Mouse (Mus musculus) lung, postnatal 4 days (tissue): ENCODE results near the gene Clip2.

Experiments
- DNase-seq, 2 experiments: peaks; one replicate each; pipeline ENCODE4 v3.0.0; 2021

Gene Clip2

DNA sequence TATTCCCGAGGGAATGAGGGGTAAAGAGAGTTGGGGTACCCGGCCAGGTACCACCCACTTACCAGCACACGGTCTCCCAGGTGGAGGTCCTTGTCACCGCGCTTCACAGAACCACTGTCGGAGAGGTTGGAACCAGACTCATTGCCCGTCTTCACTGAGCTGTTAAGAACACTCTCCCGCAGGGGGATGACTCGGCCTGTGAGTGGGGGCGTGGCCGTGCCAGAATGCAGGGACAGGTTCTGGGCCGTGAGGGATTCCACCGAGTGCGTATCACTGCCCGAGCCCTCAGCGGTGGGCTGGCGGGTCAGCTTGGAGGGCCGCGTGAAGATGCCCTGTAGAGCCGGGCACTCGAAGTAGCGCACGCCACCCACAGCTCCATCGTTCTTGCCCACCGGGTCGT is 29.7 kb downstream of the Clip2 start:
- no peak for DNase-seq

- DNase-seq = peak in 1 of 2 experiments; percentile 38
Observed at GRCm38 (mm10) chr5:134521806-134522205, 30.4 kb downstream of the Clip2 start.

- no peak for DNase-seq
Observed at GRCm38 (mm10) chr5:134521131-134521530, 31.1 kb downstream of the Clip2 start.

DNA sequence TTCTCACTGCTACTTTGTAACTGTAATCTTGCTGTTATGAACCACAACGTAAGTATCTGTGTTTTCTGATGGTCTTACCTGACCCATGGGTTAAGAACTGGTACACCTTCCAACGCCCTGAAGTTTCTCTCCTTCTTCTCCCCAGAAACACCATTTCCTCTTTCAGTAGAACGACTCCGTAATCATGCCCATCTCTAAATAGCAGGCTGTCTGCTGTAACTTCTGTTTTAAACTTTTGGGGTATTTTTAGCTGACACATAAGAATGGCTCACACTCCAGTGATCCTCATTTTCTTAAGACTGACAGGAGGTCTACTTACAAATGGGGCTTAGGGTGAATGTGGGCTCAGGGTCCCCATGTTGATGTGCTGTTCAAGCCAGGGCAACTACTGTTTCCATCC is 32.1 kb downstream of the Clip2 start:
- no peak for DNase-seq

DNA sequence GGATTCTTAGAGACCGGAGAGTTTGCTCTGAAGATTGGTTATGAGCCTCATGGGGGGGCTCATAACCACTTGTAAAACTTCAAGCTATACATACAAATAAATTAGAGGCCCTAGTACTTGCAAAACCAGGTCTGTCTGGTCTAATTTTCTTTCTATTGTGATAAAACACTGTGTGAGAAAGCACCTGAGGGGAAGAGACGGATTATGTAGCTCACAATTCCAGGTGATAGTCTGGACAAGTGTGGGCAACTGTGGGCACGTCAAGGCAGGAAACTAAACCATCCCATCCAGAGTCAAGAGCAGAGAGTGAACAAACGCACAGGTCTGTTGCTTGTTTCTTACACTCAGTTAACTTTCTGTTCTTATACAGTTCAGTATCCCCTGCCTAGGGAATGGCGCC is 32.8 kb downstream of the Clip2 start:
- no peak for DNase-seq

GRCm38 (mm10) chr5:134512086-134512485 is 40.1 kb downstream of the Clip2 start:
- DNase-seq = peak; percentile 54 to 75

DNA sequence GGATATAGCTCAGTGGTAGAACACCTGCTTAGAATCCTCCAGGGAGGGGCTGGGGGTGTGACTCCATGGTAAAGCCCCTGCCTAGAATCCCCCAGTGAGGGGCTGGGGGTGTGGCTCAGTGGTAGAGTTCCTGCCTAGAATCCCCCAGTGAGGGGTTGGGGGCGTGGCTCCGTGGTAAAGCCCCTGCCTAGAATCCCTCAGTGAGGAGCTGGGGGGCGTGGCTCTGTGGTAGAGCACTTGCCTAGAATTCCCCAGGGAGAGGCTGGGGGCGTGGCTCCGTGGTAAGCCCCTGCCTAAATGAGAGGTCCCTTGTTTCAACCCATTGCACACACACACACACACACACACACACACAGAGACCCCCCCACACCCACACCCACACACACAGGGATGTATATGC is 42.0 kb downstream of the Clip2 start:
- DNase-seq = no peak

GRCm38 (mm10) chr5:134508965-134509364 is 43.3 kb downstream of the Clip2 start:
- peak in 1 of 2 experiments; percentile 38 for DNase-seq

- DNase-seq = no peak
Observed at GRCm38 (mm10) chr5:134507859-134508399, 44.3 kb downstream of the Clip2 start.

DNA sequence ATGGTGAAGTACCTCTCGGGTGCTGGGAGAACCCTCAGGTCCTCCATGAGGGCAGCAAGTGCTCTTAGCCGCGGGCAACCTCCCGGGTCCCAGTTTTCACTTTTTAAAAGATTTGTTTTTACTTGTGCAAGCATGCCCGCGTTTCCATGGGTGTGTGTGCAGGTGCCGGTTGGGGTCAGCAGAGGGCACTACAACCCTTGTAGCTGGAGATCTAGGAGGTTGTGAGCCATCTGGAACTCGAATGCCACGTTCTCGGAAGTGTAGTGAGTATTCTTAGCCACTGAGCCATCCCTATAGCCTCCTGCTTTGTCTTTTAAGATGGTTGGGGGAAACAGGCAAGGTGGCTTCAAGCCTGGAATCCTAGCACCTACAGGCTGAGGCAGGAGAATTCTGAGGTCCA is 44.9 kb downstream of the Clip2 start:
- DNase-seq = peak; percentile 76 to 84

DNA sequence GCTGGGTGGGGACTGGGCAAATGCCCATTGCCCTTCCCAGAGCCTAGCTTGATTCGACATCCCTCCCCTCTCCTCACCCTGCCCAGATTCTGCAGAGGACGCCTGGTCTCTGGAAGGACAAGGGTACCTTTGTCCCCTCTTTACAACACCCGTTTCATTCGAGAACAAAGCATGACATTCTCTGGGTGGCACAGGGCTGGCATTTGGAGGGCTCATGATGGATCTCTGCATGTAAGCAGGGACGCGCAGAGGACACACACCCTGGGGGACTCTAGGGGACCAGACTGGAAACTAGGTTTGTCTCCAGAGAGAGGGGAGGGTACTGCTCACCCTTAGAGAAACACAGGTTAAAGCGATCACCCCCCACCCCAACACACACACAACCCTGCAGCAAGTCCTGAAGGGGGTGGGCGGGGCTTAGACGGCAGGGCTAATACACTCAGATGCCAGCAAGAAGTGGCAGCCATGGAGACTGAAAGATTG is 46.4 kb downstream of the Clip2 start:
- no peak for DNase-seq

DNA sequence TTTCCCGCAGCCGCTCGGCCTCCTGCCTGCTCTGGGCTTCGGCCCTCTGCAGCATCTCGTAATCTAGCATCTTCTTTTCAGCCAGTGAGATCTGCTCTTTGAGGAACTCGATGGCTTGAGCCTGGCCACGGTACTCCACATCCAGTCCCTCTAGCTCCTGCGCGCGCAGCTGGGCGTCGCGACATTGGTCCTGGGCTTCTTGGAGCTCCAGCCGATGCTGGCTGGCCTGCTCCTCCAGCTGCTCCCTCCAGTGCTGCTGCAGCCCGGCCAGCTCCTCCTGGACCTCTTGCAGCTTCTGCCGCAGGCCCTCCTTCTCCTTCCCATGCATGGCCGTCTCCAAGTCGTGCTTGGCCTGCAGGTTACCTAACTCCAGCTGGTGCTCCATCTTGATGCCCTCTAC is 49.6 kb downstream of the Clip2 start:
- no peak for DNase-seq

DNA sequence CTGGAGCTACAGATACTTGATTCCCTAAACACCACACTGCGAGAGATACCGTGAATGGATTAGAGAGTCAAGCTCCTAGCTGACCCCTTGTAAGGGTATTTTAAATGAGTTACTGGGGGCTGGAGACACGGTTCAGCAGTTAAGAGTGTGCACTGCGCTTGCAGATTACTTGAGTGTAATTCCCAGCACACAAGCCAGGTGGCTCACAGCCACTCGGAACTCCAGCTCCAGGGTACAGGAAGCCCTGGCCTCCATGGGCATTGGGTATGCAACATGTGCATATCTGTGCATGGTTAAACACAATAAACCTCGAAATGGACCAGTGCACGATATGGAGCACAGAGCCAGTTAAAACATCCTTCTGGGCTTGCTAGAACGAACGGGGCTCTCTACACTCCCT is 50.8 kb downstream of the Clip2 start:
- DNase-seq = no peak

DNA sequence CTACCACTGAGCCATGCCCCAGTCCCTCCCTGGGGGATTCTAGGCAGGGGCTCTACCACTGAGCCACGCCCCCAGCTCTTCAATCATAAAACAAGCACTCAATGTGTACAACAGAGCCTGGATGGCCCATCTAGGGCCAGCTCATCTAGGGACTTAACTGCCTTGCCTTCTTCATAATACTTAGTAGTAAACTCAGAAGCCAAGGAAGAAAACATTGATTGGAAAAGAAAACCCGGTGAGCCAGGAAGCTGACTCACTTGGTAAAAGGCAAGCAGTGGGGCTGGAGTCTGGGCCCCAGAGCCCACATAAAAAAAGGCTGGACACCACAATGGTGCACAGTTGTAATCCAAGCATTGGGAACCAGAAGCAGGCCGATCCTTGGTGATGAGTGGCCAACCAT is 51.6 kb downstream of the Clip2 start:
- DNase-seq = no peak

GRCm38 (mm10) chr5:134500062-134500461 is 52.2 kb downstream of the Clip2 start:
- peak; percentile 53 to 70 for DNase-seq

DNA sequence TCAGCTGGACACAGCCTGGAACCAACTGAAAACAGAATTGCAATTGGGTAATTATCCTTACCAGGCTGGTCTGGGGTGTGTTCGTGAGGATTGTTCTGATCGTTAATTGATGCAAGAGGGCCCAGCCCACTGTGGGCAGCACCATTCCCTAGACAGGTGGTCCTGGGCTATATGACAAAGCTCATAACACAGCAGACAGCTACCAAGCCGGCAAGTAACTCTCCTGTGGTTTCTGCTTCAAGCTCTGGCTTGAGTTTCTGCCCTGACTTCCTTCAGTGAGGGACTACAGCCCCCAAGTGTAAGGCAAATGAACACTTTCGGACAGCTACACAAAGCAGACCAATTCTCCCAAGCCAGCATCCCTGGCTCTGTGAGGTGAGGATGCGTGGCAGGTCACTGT is 55.2 kb downstream of the Clip2 start:
- no peak for DNase-seq

- DNase-seq = no peak
Observed at GRCm38 (mm10) chr5:134495796-134496195, 56.4 kb downstream of the Clip2 start.

GRCm38 (mm10) chr5:134494142-134494541 is 58.1 kb downstream of the Clip2 start:
- peak; percentile 89 to 92 for DNase-seq

GRCm38 (mm10) chr5:134492956-134493355 is 59.3 kb downstream of the Clip2 start:
- no peak for DNase-seq

- peak; percentile 90 to 93 for DNase-seq
Observed at GRCm38 (mm10) chr5:134491712-134492417, 60.4 kb downstream of the Clip2 start.

DNA sequence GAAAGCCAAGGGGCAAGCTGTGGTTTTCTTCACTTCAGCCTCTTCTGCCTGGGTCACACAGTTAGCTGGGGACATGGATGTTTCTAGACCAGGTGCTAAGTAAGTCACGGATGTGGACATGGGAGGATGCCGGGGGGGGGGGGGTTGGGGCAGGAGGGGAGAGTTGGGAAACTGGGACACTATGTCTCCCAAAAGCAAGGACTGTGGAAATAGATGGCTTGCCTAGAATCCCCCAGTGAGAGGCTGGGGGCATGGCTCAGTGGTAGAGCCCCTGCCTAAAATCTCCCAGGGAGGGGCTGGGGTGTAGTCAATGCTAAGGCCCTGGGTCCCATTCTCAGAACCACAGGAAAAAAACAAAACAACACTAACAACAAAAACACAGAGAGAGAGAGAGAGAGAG is 61.0 kb downstream of the Clip2 start:
- DNase-seq = no peak

GRCm38 (mm10) chr5:134490465-134490864 is 61.8 kb downstream of the Clip2 start:
- peak; percentile 50 to 54 for DNase-seq

DNA sequence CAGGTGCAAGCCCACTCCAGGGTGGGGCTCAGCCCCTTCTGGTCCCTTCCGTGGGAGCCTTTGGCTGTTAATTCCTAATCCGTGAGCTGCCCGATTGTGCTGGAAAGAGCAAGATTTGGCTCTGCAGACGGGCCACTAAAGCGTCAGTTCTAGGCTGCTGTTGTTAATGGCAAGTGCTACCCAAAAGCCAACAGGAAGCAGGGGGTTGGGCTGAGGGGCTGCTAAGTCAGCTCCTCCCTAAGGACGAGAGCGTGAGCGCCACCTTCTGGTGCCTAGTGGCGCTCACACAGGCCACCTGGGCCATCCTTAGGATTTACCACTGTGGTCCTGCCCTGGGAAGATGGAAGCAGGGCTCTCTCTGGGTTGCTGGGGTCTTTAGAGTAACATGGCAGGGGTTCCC is 62.7 kb downstream of the Clip2 start:
- peak; percentile 69 to 71 for DNase-seq

DNA sequence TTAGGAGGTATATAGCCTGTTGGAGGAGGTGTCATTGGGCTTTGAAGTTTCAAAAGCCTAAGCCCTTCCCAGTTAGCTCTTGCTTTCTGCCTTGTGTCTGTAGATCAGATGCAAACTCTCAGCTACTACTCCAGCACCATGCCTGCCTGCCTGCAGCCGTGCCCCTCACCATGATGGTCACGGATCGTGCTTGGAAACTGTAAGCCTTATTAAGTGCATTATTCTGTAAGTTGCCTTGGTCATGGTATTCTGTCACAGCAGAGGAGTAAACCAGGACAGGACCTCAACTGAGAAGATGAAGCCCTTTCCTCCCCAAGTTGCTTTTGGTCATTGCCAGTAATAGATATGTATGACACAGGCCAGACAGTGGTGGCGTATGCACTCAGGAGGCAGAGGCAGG is 63.6 kb downstream of the Clip2 start:
- no peak for DNase-seq

DNA sequence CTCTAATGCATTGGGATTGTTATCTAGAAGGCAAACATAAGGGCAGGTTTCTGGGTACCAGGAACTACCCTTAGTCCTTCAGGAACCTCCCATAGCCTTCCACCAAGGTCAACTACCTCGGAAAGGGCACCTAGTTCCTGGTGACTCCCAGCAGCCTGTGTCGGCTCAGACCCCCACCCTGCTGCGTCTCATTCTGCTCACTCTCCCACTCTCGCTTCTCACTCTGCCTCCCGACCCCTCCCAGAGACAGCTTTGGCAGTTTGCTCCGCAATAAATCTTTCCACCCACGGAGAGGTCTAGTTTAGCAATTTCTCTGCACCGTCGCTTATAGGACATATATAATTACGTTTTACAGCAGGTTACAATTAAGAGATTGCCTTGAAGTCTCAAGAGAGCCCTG is 64.2 kb downstream of the Clip2 start:
- DNase-seq = no peak
